ENCODE assay signal across 8 mouse cellular contexts in the genomic region with DNA sequence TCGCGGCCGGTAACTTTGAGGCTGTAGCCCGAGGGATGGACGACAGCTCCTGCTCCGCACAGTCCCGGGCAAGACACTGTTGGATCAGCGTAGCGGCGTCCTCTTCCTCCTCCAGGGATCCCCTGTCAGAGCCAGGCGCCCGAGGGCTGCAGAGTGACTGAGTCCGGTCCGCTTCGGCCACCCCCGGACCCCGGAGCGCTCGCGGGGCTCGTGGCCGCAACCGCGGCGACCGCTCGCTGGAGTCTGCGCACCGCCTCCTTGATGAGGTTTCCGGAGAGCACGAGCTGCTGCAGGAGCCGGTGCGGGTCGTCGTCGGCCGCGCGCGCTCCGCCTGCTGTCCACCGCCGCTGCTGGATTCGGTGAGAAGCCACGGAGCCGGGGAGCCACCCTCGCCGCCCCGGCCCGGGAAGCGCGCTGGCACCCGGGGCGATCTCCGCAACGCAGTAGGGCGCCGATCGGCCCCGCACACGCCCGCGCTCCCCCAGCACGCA. TPM values are rescaled to one million over a fixed set of nuclear protein-coding genes. Genes with fewer than 3 reads are reported as not detected.
DNase-seq lines count a peak whose midpoint lies in the region; ATAC-seq and TF ChIP-seq lines count a peak whose summit lies in the region.

No protein-coding gene starts in this region.

- peak overlapping the region; percentile 96 for H3K4me2 ChIP-seq in forebrain, embryonic 14.5 days (ENCODE audit: low read length)

- ATAC-seq in forebrain, embryonic 14.5 days: peak; percentile 6

- H3K9ac ChIP-seq in MEL (ENCODE audit: control insufficient read depth, low read depth, low read length, poor library complexity, severe bottlenecking): peak overlapping the region; percentile 90
- H3K9ac ChIP-seq in forebrain, embryonic 14.5 days (ENCODE audit: low read length): peak overlapping the region; percentile 90

- H3K27me3 ChIP-seq in MEL (ENCODE audit: control insufficient read depth in 1 of 2, insufficient read depth in 2 of 2, low read length in 2 of 2): no peaks in the 10 kb centered on the region
- H3K27me3 ChIP-seq in forebrain, embryonic 14.5 days (replicated peaks; ENCODE audit: control insufficient read depth, insufficient read depth, low read length): no peaks in the 10 kb centered on the region

- H3K4me1 ChIP-seq in MEL (ENCODE audit: control insufficient read depth in 1 of 2, insufficient read depth in 2 of 2, low read length in 2 of 2): peaks cover 22 to 36% of the 10 kb centered on the region in 2 experiments
- H3K4me1 ChIP-seq in forebrain, embryonic 14.5 days (ENCODE audit: control insufficient read depth, insufficient read depth, low read length): peaks cover 32% of the 10 kb centered on the region

- peaks cover 0 to 39% of the 10 kb centered on the region in 2 experiments; a peak in 2 of 4 replicates for H3K36me3 ChIP-seq in MEL (ENCODE audit: control insufficient read depth in 1 of 2, insufficient read depth in 2 of 2, low read length in 2 of 2)
- no peaks in the 10 kb centered on the region for H3K36me3 ChIP-seq in forebrain, embryonic 14.5 days (ENCODE audit: control insufficient read depth, insufficient read depth, low read length)

- TF ChIP-seq CTCF in MEL (IDR thresholded peaks at IDR 0.05 in 2 of 3, conservative IDR thresholded peaks at IDR 0.05 in 1 of 3; ENCODE audit: control insufficient read depth in 1 of 3, insufficient read depth in 1 of 3, low read depth in 2 of 3, low read length in 3 of 3, poor library complexity in 1 of 3, severe bottlenecking in 1 of 3): no peak

- no peak for DNase-seq in MEL (ENCODE audit: low read depth, low spot score)
- DNase-seq in brain, adult 2 months (ENCODE audit: low read depth, low spot score): peak; percentile 59
- DNase-seq in forebrain, embryonic 14.5 days (ENCODE audit: low spot score): peak; percentile 47
- peak; percentile 51 to 63 for DNase-seq in heart, postnatal 36 days
- peak; percentile 49 to 66 for DNase-seq in layer of hippocampus, postnatal 10 days (ENCODE audit: low spot score in 2 of 2)
- peak; percentile 41 for DNase-seq in lung, postnatal 14 days
- DNase-seq in right cerebral cortex, postnatal 25 days: peak; percentile 66
- peak; percentile 50 for DNase-seq in yolk sac, embryonic 10.5 days (ENCODE audit: low spot score)

- H3K9me3 ChIP-seq in MEL (replicated peaks; ENCODE audit: insufficient read depth, low read length): no peaks in the 10 kb centered on the region
- H3K9me3 ChIP-seq in forebrain, embryonic 14.5 days (replicated peaks; ENCODE audit: control insufficient read depth, low read length): no peaks in the 10 kb centered on the region

- intact Hi-C loops in heart, postnatal 36 days (cut with DNase I): loop anchor here (5.0 kb wide), 1 partner anchor 65 kb away; a partner anchor contains a TSS

- under 1% methylated on average over 63 of the region's 64 CpGs for WGBS in forebrain, embryonic 14.5 days

- TF ChIP-seq POLR2A in MEL (IDR thresholded peaks at IDR 0.05; ENCODE audit: control insufficient read depth in 1 of 2, insufficient read depth in 1 of 2, low read depth in 1 of 2, low read length in 2 of 2, poor library complexity in 1 of 2): 0 out of 4 replicates have a peak, but pooled peaks of 1 of the 2 experiments have one; percentile 10

- H3K4me3 ChIP-seq in MEL (ENCODE audit: control insufficient read depth in 1 of 2, insufficient read depth in 1 of 2, low read depth in 2 of 2, low read length in 2 of 2): peak overlapping the region; percentile 69 to 89
- peak overlapping the region; percentile 89 for H3K4me3 ChIP-seq in forebrain, embryonic 14.5 days (ENCODE audit: low read depth, low read length)

- H3K27ac ChIP-seq in MEL (ENCODE audit: control insufficient read depth, low read depth, low read length): peak overlapping the region; percentile 97
- peak overlapping the region; percentile 92 for H3K27ac ChIP-seq in forebrain, embryonic 14.5 days (ENCODE audit: low read depth, low read length)

- TF ChIP-seq EP300 in MEL (IDR thresholded peaks at IDR 0.05; ENCODE audit: low read depth in 1 of 2, low read length in 2 of 2): no peak

- peaks cover 40% of the 10 kb centered on the region for H3K79me2 ChIP-seq in MEL (ENCODE audit: control insufficient read depth, insufficient read depth, low read length, poor library complexity)

- TF ChIP-seq RAD21 in MEL (IDR thresholded peaks at IDR 0.05; ENCODE audit: low read depth, low read length): no peak

TF ChIP-seq in MEL, 35 proteins besides CTCF, POLR2A, EP300 and RAD21:
- TF ChIP-seq TBP (IDR thresholded peaks at IDR 0.05; ENCODE audit: low read depth, low read length) (no peak), SIN3A (IDR thresholded peaks at IDR 0.05; ENCODE audit: low read length) (no peak), JUND (IDR thresholded peaks at IDR 0.05; ENCODE audit: low read depth, low read length) (no peak), HCFC1 (IDR thresholded peaks at IDR 0.05; ENCODE audit: low read depth, low read length) (no peak), ZNF384 (IDR thresholded peaks at IDR 0.05; ENCODE audit: low read depth, low read length) (no peak), MAX (IDR thresholded peaks at IDR 0.05; ENCODE audit: low read length) (0 out of 2 replicates have a peak, but pooled peaks have one; percentile 17), GATA1 (IDR thresholded peaks at IDR 0.05; ENCODE audit: low read depth, low read length) (no peak), USF2 (IDR thresholded peaks at IDR 0.05; ENCODE audit: borderline replicate concordance in 1 of 2, insufficient read depth in 1 of 2, low read depth in 1 of 2, low read length in 2 of 2) (no peak), MYB (IDR thresholded peaks at IDR 0.05; ENCODE audit: low read depth, low read length) (peak; percentile 3; the same call in 1 of the 2 replicates), SMC3 (IDR thresholded peaks at IDR 0.05; ENCODE audit: low read depth, low read length) (no peak), NRF1 (IDR thresholded peaks at IDR 0.05; ENCODE audit: insufficient read depth, low read depth, low read length, poor library complexity, severe bottlenecking) (peak; percentile 60), TAL1 (IDR thresholded peaks at IDR 0.05; ENCODE audit: low read length) (no peak), ZC3H11A (IDR thresholded peaks at IDR 0.05; ENCODE audit: low read depth, low read length) (no peak)
TF ChIP-seq in MEL: peak in this region for 3.

RNA-seq across cellular contexts. Expression of a gene that starts 0.8 kb away (rescaled TPM):
- 55.6 and 58.2 TPM in 2 replicates for total RNA-seq in MEL (2012; rRNA removed)
- 100 to 1,000 TPM in 1 of 2 experiments, not detected in 1; 110 TPM for polyA plus RNA-seq in MEL (2012; ENCODE audit: insufficient read depth in 1 of 2, insufficient read length in 2 of 2, low read depth in 1 of 2, low replicate concordance in 2 of 2, missing spikeins in 1 of 2)
- polyA plus RNA-seq in forebrain, embryonic 14.5 days (2014; fragmentation: Nextera tagmentation; extraction: Ambion mirVana): 7.2 and 8.6 TPM in 2 replicates
- 1 to 10 TPM; 5.0 to 7.7 TPM for total RNA-seq in heart, postnatal 36 days (2021)
- 10 to 100 TPM; 19.1 to 19.4 TPM for total RNA-seq in layer of hippocampus, postnatal 10 days (2021)

RNA-seq across cellular contexts. Expression of a gene that starts 17.4 kb away (rescaled TPM):
- 26.7 and 36.0 TPM in 2 replicates for total RNA-seq in MEL (2012; rRNA removed)
- 10 to 100 TPM in 1 of 2 experiments, not detected in 1; 31.5 TPM for polyA plus RNA-seq in MEL (2012; ENCODE audit: insufficient read depth in 1 of 2, insufficient read length in 2 of 2, low read depth in 1 of 2, low replicate concordance in 2 of 2, missing spikeins in 1 of 2)
- polyA plus RNA-seq in forebrain, embryonic 14.5 days (2014; fragmentation: Nextera tagmentation; extraction: Ambion mirVana): 34.9 and 35.5 TPM in 2 replicates
- 1 to 10 TPM; 4.6 to 6.2 TPM for total RNA-seq in heart, postnatal 36 days (2021)
- total RNA-seq in layer of hippocampus, postnatal 10 days (2021): 10 to 100 TPM; 21.1 to 23.0 TPM

RNA-seq across cellular contexts. Expression of a gene that starts 45.3 kb away (rescaled TPM):
- 47.5 and 53.9 TPM in 2 replicates for total RNA-seq in MEL (2012; rRNA removed)
- 10 to 100 TPM in 1 of 2 experiments, not detected in 1; 67.9 TPM for polyA plus RNA-seq in MEL (2012; ENCODE audit: insufficient read depth in 1 of 2, insufficient read length in 2 of 2, low read depth in 1 of 2, low replicate concordance in 2 of 2, missing spikeins in 1 of 2)
- 11.2 and 12.6 TPM in 2 replicates for polyA plus RNA-seq in forebrain, embryonic 14.5 days (2014; fragmentation: Nextera tagmentation; extraction: Ambion mirVana)
- 1 to 10 TPM; 1.8 to 2.4 TPM for total RNA-seq in heart, postnatal 36 days (2021)
- total RNA-seq in layer of hippocampus, postnatal 10 days (2021): 1 to 10 TPM; 3.6 to 4.4 TPM

RNA-seq across cellular contexts. Expression of a gene that starts 48.8 kb away (rescaled TPM):
- total RNA-seq in MEL (2012; rRNA removed): 93.8 and 106 TPM in 2 replicates
- polyA plus RNA-seq in MEL (2012; ENCODE audit: insufficient read depth in 1 of 2, insufficient read length in 2 of 2, low read depth in 1 of 2, low replicate concordance in 2 of 2, missing spikeins in 1 of 2): 100 to 1,000 TPM in 1 of 2 experiments, 10 to 100 TPM in 1; 44.5 to 134 TPM
- 8.4 and 12.8 TPM in 2 replicates for polyA plus RNA-seq in forebrain, embryonic 14.5 days (2014; fragmentation: Nextera tagmentation; extraction: Ambion mirVana)
- 10 to 100 TPM; 17.0 to 17.3 TPM for total RNA-seq in heart, postnatal 36 days (2021)
- 10 to 100 TPM; 36.3 to 37.1 TPM for total RNA-seq in layer of hippocampus, postnatal 10 days (2021)
